Mouse (Mus musculus) heart, postnatal 36 days (tissue): Measurements from ENCODE around the gene Lats2. TPM values are rescaled to one million over a fixed set of nuclear protein-coding genes. Genes with fewer than 3 reads are reported as not detected.
"Not testable (repeated sequence)": the region's sequence is repeated elsewhere in the genome, so short reads cannot be mapped to it uniquely, and the experiment has no call there.

Source experiments
- DNase-seq, 2 experiments: peaks; one replicate each; pipeline ENCODE4 v3.0.0; 2021 to 2022
- intact Hi-C: fragments of 180-260 bp; cut with DNase I; formaldehyde crosslinking; loops from one replicate; pipeline ENCODE4 v1.15.1; 2025
- microRNA-seq, 2 experiments: library from miRNA; unstranded; fragments of <30 nt; microRNA quantifications; one replicate each; pipeline ENCODE4 v1.2.0; 2021; ENCODE audit warnings: borderline number of aligned reads in 2 of 2
- total RNA-seq, 2 experiments: library from RNA; stranded (reverse); gene quantifications; 2 replicates each; pipeline ENCODE4 v1.2.3; 2021

The Lats2 gene
- total RNA-seq, 2 experiments from 2014 or later: 33.3 to 38.5 TPM

GRCm38 (mm10) chr14:57657500-57657899, 100.7 kb downstream of the Lats2 start:
- intact Hi-C loops: no loop called here
- DNase-seq: no peak

GRCm38 (mm10) chr14:57656519-57656918, 101.7 kb downstream of the Lats2 start:
- intact Hi-C loops, DNase-seq: not testable (repeated sequence)

- no peak for DNase-seq
- intact Hi-C loops: no loop called here
Measured at GRCm38 (mm10) chr14:57649501-57649900, 108.7 kb downstream of the Lats2 start.

GRCm38 (mm10) chr14:57646155-57646554, 112.0 kb downstream of the Lats2 start:
- intact Hi-C loops: no loop called here
- DNase-seq: no peak

Small RNA genes within 50 kb of the gene (microRNA-seq; reads per million reads assigned to microRNA genes)
- gene Mir3077: 0 to 0.67 reads per million in 2 experiments

Other genes starting within 250 kb of the Lats2 start
- 1 to 10 TPM; 2.5 to 4.9 TPM for gene Il17d, start 233.6 kb downstream of the Lats2 start, total RNA-seq
- gene Eef1akmt1, start 186.8 kb downstream of the Lats2 start, total RNA-seq: 10 to 100 TPM; 30.6 to 33.2 TPM
- gene Xpo4, start 93.0 kb downstream of the Lats2 start, total RNA-seq: 10 to 100 TPM; 10.5 to 12.7 TPM
- 1 to 10 TPM in 1 of 2 experiments, not detected in 1; 2.4 TPM for gene Gm49361, start 12.3 kb downstream of the Lats2 start, total RNA-seq
- 10 to 100 TPM; 81.8 to 89.4 TPM for gene Sap18, start 39.8 kb upstream of the Lats2 start, total RNA-seq
- under 1 TPM; 0.22 to 0.47 TPM for gene Ska3, start 67.8 kb upstream of the Lats2 start, total RNA-seq
- gene Mrpl57, start 67.8 kb upstream of the Lats2 start, total RNA-seq: 10 to 100 TPM; 71.7 to 73.0 TPM
- 1 to 10 TPM; 8.3 to 10.0 TPM for gene Zdhhc20, start 131.9 kb upstream of the Lats2 start, total RNA-seq
- gene Micu2, start 240.9 kb upstream of the Lats2 start, total RNA-seq: 10 to 100 TPM; 74.9 to 81.6 TPM